Mouse (Mus musculus) ovary, postnatal 10 days (tissue): ENCODE measurements around the gene Wdr37.
A peak's percentile ranks its signal among the peaks of the same experiment; 100 is the strongest.
"Not testable (repeated sequence)": the region's sequence is repeated elsewhere in the genome, so short reads cannot be mapped to it uniquely, and the experiment has no call there.

Experiments
- DNase-seq: peaks from one replicate; pipeline ENCODE4 v3.0.0; 2022; ENCODE audit warnings: low spot score

The Wdr37 gene

GRCm38 (mm10) chr13:8871314-8871962 is at the start of gene Wdr37:
Gene Wdr37, minus strand, starts transcription at chr13:8871909.
- no peak for DNase-seq

GRCm38 (mm10) chr13:8913890-8914289 is 42.2 kb upstream of the Wdr37 start:
- not testable (repeated sequence) for DNase-seq

GRCm38 (mm10) chr13:8905986-8906385 is 34.3 kb upstream of the Wdr37 start:
- DNase-seq: not testable (repeated sequence)

GRCm38 (mm10) chr13:8888603-8889002 is 16.9 kb upstream of the Wdr37 start:
- DNase-seq: no peak

GRCm38 (mm10) chr13:8886185-8886560 is 14.5 kb upstream of the Wdr37 start:
- DNase-seq: no peak

- DNase-seq: peak; percentile 93
These were observed 13.9 kb upstream of the Wdr37 start, which contains the start of gene Idi1 for GRCm38 (mm10) chr13:8885445-8886184. Gene Idi1, plus strand, starts transcription at chr13:8885501.

GRCm38 (mm10) chr13:8883870-8884269 is 12.2 kb upstream of the Wdr37 start:
- DNase-seq: not testable (repeated sequence)

GRCm38 (mm10) chr13:8881611-8882010 is 9.9 kb upstream of the Wdr37 start:
- DNase-seq: no peak

- DNase-seq: no peak
These were observed 2.1 kb upstream of the Wdr37 start for GRCm38 (mm10) chr13:8873776-8874175.

GRCm38 (mm10) chr13:8870510-8871313 is 997 bp downstream of the Wdr37 start:
- DNase-seq: peak; percentile 81

- no peak for DNase-seq
These were observed 1.6 kb downstream of the Wdr37 start for GRCm38 (mm10) chr13:8870160-8870509.

GRCm38 (mm10) chr13:8869578-8870157 is 2.0 kb downstream of the Wdr37 start:
- no peak for DNase-seq

GRCm38 (mm10) chr13:8866612-8867011 is 5.1 kb downstream of the Wdr37 start:
- DNase-seq: no peak

- no peak for DNase-seq
These were observed 6.7 kb downstream of the Wdr37 start for GRCm38 (mm10) chr13:8864990-8865389.

- no peak for DNase-seq
These were observed 10.8 kb downstream of the Wdr37 start for GRCm38 (mm10) chr13:8860861-8861260.

- no peak for DNase-seq
These were observed 13.3 kb downstream of the Wdr37 start for GRCm38 (mm10) chr13:8858453-8858852.

GRCm38 (mm10) chr13:8854769-8855168 is 16.9 kb downstream of the Wdr37 start:
- no peak for DNase-seq

- no peak for DNase-seq
These were observed 18.3 kb downstream of the Wdr37 start for GRCm38 (mm10) chr13:8853424-8853823.

- DNase-seq: no peak
These were observed 22.4 kb downstream of the Wdr37 start for GRCm38 (mm10) chr13:8849311-8849710.

- DNase-seq: no peak
These were observed 24.0 kb downstream of the Wdr37 start for GRCm38 (mm10) chr13:8847702-8848101.

- DNase-seq: no peak
These were observed 29.4 kb downstream of the Wdr37 start for GRCm38 (mm10) chr13:8842273-8842672.

GRCm38 (mm10) chr13:8841846-8842245 is 29.9 kb downstream of the Wdr37 start:
- not testable (repeated sequence) for DNase-seq
